Mouse (Mus musculus): Measurements from ENCODE around the gene Ccnd3. TPM values are rescaled to one million over a fixed set of nuclear protein-coding genes. Genes with fewer than 3 reads are reported as not detected.

The Ccnd3 gene
- polyA plus RNA-seq, 1 experiment = 89.1 TPM

DNA sequence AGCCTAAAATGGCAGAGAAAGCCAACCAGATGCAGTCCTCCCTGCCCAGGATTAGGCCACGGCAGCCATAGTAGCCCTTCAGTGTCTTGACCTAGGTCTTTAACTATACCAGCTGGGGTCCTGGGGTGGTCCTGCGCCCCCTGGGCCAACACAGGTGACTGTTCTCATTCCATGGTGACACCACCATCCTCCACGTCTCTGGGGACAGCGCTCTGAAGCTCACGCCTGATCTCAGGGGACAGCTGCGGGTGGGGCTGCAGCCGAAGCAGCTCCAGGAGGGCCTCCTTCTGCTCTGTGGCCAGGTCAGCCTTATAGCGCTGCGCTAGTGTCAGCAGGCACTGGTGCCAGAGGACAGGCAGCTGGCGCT lies 96.5 kb downstream of the Ccnd3 start:
- Histone ChIP-seq H3K27ac (ENCODE audit: insufficient read depth, low read depth, low read length) (no peak overlapping the region), H3K4me3 (ENCODE audit: insufficient read depth, low read length) (no peak overlapping the region), H3K4me1 (ENCODE audit: control insufficient read depth, insufficient read depth, low read length) (peaks cover 21% of the 10 kb centered on the region)
- TF ChIP-seq CTCF (IDR thresholded peaks at IDR 0.05; ENCODE audit: low read depth, low read length) = no peak
- TF ChIP-seq POLR2A (IDR thresholded peaks at IDR 0.05; ENCODE audit: borderline replicate concordance, low read depth, low read length) = no peak

- H3K27ac ChIP-seq (ENCODE audit: insufficient read depth, low read depth, low read length) = no peak overlapping the region
- H3K4me1 ChIP-seq (ENCODE audit: control insufficient read depth, insufficient read depth, low read length) = peaks cover 16% of the 10 kb centered on the region
- H3K4me3 ChIP-seq (ENCODE audit: insufficient read depth, low read length) = no peak overlapping the region
- TF ChIP-seq POLR2A (IDR thresholded peaks at IDR 0.05; ENCODE audit: borderline replicate concordance, low read depth, low read length) = no peak
- no peak for TF ChIP-seq CTCF (IDR thresholded peaks at IDR 0.05; ENCODE audit: low read depth, low read length)
Measured at GRCm38 (mm10) chr17:47602289-47602688, 97.4 kb downstream of the Ccnd3 start.

- H3K4me3 ChIP-seq (ENCODE audit: insufficient read depth, low read length) = no peak overlapping the region
- peaks cover 16% of the 10 kb centered on the region for H3K4me1 ChIP-seq (ENCODE audit: control insufficient read depth, insufficient read depth, low read length)
- TF ChIP-seq CTCF (IDR thresholded peaks at IDR 0.05; ENCODE audit: low read depth, low read length) = no peak
- TF ChIP-seq POLR2A (IDR thresholded peaks at IDR 0.05; ENCODE audit: borderline replicate concordance, low read depth, low read length) = no peak
- H3K27ac ChIP-seq (ENCODE audit: insufficient read depth, low read depth, low read length) = no peak overlapping the region
Measured at GRCm38 (mm10) chr17:47606220-47606619, 101.4 kb downstream of the Ccnd3 start.

DNA sequence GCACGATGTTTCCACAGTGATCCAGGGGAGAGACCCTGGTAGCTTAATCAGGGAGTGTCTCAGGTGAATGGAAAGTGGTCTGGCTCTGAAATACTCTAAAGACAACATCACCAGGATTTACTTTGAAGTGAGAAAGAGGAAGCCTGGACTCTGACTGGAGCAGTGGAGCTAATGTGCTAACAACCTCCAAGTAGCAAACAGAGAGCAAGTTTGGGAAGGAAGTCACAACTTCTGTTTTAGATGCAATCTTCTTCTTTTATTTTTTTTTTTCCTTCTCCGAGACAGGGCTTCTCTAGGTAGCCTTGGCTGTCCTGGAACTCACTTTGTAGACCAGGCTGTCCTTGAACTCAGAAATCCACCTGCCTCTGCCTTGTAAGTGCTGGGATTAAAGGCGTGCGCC lies 104.3 kb downstream of the Ccnd3 start:
- Histone ChIP-seq H3K4me1 (ENCODE audit: control insufficient read depth, insufficient read depth, low read length) (peaks cover 21% of the 10 kb centered on the region), H3K4me3 (ENCODE audit: insufficient read depth, low read length) (no peak overlapping the region; the same call in 1 of the 2 replicates), H3K27ac (ENCODE audit: insufficient read depth, low read depth, low read length) (peak overlapping the region; percentile 28)
- TF ChIP-seq POLR2A (IDR thresholded peaks at IDR 0.05; ENCODE audit: borderline replicate concordance, low read depth, low read length) (no peak), CTCF (IDR thresholded peaks at IDR 0.05; ENCODE audit: low read depth, low read length) (no peak)

DNA sequence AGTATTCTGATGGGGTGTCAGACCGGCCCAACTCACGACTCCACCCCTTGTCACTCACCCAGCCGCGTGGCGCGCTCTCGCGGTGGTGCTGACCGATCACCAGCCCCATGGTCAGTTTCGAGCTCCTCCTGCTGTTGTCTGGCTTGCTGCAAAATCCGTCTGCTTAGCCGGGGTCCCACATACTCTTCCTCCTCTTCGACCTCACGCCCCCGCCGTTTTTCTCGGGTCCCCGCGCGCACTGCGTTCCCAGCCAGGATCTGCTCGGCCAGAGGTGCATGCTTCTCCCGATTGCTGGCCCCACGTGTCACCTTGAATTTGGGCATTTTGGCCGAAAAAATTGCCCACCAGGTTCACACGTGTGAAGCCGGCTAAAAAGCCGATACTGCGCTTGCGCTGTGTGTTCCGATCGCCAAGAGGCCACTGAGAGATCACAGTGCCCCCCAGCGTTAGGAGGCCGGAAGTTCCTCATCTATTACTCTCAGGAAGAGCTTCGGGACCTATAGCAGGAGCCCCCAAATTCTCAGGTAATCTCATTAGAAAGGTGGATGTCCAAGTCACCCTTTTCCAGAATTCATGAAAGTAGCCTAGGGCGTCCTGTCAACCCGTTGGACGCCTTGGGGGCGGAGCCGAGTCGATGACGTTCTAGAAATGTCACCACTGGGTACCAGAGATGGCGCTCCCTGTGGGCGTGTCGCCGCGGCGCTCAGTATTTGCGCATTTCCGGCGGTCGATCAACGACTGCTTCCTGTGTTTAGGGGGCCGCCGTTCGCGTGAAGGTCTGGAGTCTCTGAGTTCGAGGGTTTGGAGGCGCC lies 106.2 kb downstream of the Ccnd3 start, which contains the start of the genes Bysl, Med20 and Gm20517:
Bysl (minus strand) TSS at position 644 of the 812 bp plus-strand sequence.
Med20 (plus strand) TSS at position 734 of the 812 bp plus-strand sequence.
Gm20517 (plus strand) TSS at position 741 of the 812 bp plus-strand sequence.
- H3K4me3 ChIP-seq (ENCODE audit: insufficient read depth, low read length) = peak within 1 kb of the TSS; percentile 71
- H3K27ac ChIP-seq (ENCODE audit: insufficient read depth, low read depth, low read length) = peak within 1 kb of the TSS; percentile 52
- TF ChIP-seq POLR2A (IDR thresholded peaks at IDR 0.05; ENCODE audit: borderline replicate concordance, low read depth, low read length) (no peak), CTCF (IDR thresholded peaks at IDR 0.05; ENCODE audit: low read depth, low read length) (peak; percentile 99)
- peaks cover 21% of the 10 kb centered on the region for H3K4me1 ChIP-seq (ENCODE audit: control insufficient read depth, insufficient read depth, low read length)

- H3K27ac ChIP-seq (ENCODE audit: insufficient read depth, low read depth, low read length) = peak overlapping the region; percentile 38
- 0 out of 2 replicates have a peak, but pooled peaks have one; percentile 31 for TF ChIP-seq POLR2A (IDR thresholded peaks at IDR 0.05; ENCODE audit: borderline replicate concordance, low read depth, low read length)
- no peak for TF ChIP-seq CTCF (IDR thresholded peaks at IDR 0.05; ENCODE audit: low read depth, low read length)
- H3K4me3 ChIP-seq (ENCODE audit: insufficient read depth, low read length) = peak overlapping the region; percentile 71
- H3K4me1 ChIP-seq (ENCODE audit: control insufficient read depth, insufficient read depth, low read length) = peaks cover 21% of the 10 kb centered on the region
Measured at GRCm38 (mm10) chr17:47611661-47611982, 106.8 kb downstream of the Ccnd3 start.

- Histone ChIP-seq H3K4me3 (ENCODE audit: insufficient read depth, low read length) (no peak overlapping the region), H3K27ac (ENCODE audit: insufficient read depth, low read depth, low read length) (no peak overlapping the region), H3K4me1 (ENCODE audit: control insufficient read depth, insufficient read depth, low read length) (peaks cover 12% of the 10 kb centered on the region)
- TF ChIP-seq CTCF (IDR thresholded peaks at IDR 0.05; ENCODE audit: low read depth, low read length) (peak; percentile 46), POLR2A (IDR thresholded peaks at IDR 0.05; ENCODE audit: borderline replicate concordance, low read depth, low read length) (no peak)
Measured at GRCm38 (mm10) chr17:47614018-47614417, 109.2 kb downstream of the Ccnd3 start.

- TF ChIP-seq POLR2A (IDR thresholded peaks at IDR 0.05; ENCODE audit: borderline replicate concordance, low read depth, low read length) (no peak), CTCF (IDR thresholded peaks at IDR 0.05; ENCODE audit: low read depth, low read length) (no peak)
- no peak overlapping the region for H3K4me3 ChIP-seq (ENCODE audit: insufficient read depth, low read length)
- no peak overlapping the region for H3K27ac ChIP-seq (ENCODE audit: insufficient read depth, low read depth, low read length)
- H3K4me1 ChIP-seq (ENCODE audit: control insufficient read depth, insufficient read depth, low read length) = peaks cover 5% of the 10 kb centered on the region; the same call in 1 of the 2 replicates
Measured at GRCm38 (mm10) chr17:47616119-47616518, 111.3 kb downstream of the Ccnd3 start.

DNA sequence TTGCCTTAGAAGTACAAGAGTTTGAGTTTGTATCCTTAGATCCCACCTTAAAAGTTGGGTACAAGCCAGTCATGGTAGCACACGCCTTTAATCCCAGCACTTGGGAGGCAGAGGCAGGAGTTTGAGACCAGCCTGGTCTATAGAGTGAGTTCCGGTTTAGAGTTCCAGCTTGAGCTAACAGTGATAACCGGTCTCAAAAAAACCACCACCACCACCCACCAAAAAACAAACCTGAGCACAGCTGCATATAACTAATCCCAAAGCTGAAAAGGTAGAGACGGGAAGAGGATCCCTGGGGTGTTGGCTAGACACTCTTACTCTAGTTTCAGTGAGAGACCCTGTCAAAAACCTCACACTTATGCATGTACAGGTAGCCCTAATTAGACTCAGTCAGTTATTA lies 111.8 kb downstream of the Ccnd3 start:
- H3K27ac ChIP-seq (ENCODE audit: insufficient read depth, low read depth, low read length) = no peak overlapping the region

More for the DNA sequence above, 111.8 kb downstream of the Ccnd3 start:
- TF ChIP-seq CTCF (IDR thresholded peaks at IDR 0.05; ENCODE audit: low read depth, low read length) (no peak), POLR2A (IDR thresholded peaks at IDR 0.05; ENCODE audit: borderline replicate concordance, low read depth, low read length) (no peak)
- no peak overlapping the region for H3K4me3 ChIP-seq (ENCODE audit: insufficient read depth, low read length)
- H3K4me1 ChIP-seq (ENCODE audit: control insufficient read depth, insufficient read depth, low read length) = peaks cover 5% of the 10 kb centered on the region; the same call in 1 of the 2 replicates
